Mouse (Mus musculus) ES-E14 (cell line): ENCODE data around the gene Ing3.

ENCODE experiments used
- HCFC1 ChIP-seq: IDR thresholded peaks from 2 replicates; pipeline ENCODE4 v1.6.1; 2012; ENCODE audit warnings: low read length, inconsistent platforms, borderline replicate concordance; ENCODE audit not compliant: insufficient read depth
- MAFK ChIP-seq: IDR thresholded peaks from 2 replicates; pipeline ENCODE4 v1.6.1; 2014; ENCODE audit warnings: mild to moderate bottlenecking, low read depth, low read length, inconsistent platforms; ENCODE audit not compliant: insufficient read depth
- ZC3H11A ChIP-seq: IDR thresholded peaks from 2 replicates; pipeline ENCODE4 v1.6.1; 2012; ENCODE audit warnings: low read depth, mild to moderate bottlenecking, inconsistent platforms, low read length, borderline replicate concordance
- ZNF384 ChIP-seq: IDR thresholded peaks from 2 replicates; pipeline ENCODE4 v1.6.1; 2012; ENCODE audit warnings: low read depth, low read length, inconsistent platforms

DNA sequence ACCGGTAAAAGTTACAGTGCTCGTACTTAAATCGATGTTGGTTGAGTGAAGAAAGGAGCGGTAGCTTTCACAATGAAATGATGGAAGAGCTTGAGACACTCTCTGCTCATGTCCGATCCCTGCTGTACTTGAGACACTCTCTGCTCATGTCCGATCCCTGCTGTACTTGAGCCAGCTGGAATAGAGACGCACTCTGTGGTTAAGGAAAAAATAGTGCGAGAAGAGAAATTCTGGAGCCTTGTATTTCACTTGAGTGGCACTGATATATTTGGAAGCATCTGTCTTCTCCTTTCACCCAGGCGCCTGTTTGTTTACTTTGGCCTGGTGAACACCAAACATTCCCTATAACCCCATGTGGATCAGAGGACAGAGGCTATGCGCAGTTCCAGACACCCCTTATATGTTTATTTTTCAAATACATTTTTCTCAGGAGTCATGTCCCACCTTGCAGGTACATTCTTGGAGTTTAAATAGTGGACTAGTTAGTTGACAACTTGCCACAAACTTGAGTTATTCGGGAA lies 61.5 kb downstream of the Ing3 start:
- TF ChIP-seq ZC3H11A (no peak), ZNF384 (no peak), HCFC1 (no peak), MAFK (no peak)
